Mouse (Mus musculus): ENCODE results near the gene Spata31d1b. TPM values are rescaled to one million over a fixed set of nuclear protein-coding genes. Genes with fewer than 3 reads are reported as not detected.
A peak's percentile ranks its signal among the peaks of the same experiment; 100 is the strongest.

The Spata31d1b gene
- total and polyA plus RNA-seq, 3 experiments: not detected

DNA sequence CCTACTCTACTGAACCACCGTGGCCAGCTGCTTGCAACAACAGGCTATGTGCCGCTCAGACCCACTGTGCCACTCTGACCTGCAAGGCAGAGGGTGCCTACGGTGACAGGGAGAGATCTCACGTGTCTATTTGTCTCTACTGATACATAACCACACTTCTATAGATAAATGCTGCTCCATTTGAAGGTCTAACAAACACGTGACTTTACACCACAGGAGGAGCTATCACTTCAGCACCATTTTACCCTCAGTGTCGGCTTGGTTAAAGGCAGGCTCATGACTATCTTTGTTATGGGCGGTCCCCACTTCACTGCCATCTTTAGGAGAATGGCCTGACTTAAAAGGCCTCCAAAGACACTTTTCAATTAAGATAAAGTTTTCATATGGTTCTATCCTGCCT lies 29.5 kb upstream of the Spata31d1b start (continued):
- TF ChIP-seq JUND (IDR thresholded peaks at IDR 0.05; ENCODE audit: low read depth, low read length): no peak

DNA sequence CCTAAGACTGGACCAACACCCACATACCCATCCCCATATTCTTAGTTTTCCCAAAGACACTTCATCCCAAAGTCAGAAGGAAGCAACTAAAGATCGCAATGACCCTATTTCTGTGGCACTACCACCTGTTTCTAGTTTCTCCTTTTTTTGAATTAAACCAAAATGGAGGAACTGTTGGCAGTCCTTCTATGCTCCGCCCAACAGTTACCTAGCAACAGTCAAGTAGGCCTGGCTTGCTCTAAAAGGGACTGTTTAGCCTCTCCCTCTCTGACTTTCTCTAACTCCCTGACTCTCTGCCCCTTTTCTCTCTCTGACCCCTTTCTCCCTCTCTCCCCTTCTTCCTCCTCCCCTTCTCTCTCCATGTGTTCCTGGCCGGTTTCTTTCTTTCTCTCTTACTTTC lies 26.8 kb upstream of the Spata31d1b start:
- peak; percentile 68 for DNase-seq (ENCODE audit: low read depth, low spot score)

DNA sequence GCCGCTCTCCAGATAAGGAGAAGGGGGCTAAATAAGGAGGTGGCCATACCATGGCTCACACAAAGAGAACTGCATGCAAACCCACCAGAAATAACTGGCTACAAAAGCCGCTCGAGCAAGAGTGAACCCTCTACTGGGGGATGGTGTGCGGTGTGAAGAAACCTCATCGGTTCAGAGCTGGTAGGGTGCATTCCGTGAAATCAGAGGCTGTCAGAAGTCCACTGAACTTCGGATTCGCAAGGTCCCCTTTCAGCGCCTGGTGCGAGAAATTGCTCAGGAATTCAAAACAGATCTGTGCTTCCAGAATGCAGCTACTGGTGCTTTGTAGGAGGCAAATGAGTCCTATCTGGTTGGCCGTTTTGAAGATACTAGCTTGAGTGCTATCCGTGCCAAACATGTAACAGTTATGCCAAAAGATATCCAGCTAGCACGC lies 23.7 kb upstream of the Spata31d1b start:
- Histone ChIP-seq H3K36me3 (ENCODE audit: control insufficient read depth in 1 of 2, insufficient read depth in 2 of 2, low read length in 2 of 2) (peaks cover 0 to 11% of the 10 kb centered on the region in 2 experiments; a peak in 2 of 4 replicates), H3K4me1 (ENCODE audit: control insufficient read depth in 1 of 2, insufficient read depth in 2 of 2, low read length in 2 of 2) (peaks cover 0 to 13% of the 10 kb centered on the region in 2 experiments; a peak in 3 of 4 replicates), H3K27ac (ENCODE audit: control insufficient read depth, low read depth, low read length) (no peak overlapping the region; the same call in 1 of the 2 replicates), H3K9me3 (replicated peaks; ENCODE audit: insufficient read depth, low read length) (no peaks in the 10 kb centered on the region), H3K4me3 (ENCODE audit: control insufficient read depth in 1 of 2, insufficient read depth in 1 of 2, low read depth in 2 of 2, low read length in 2 of 2) (peak overlapping the region; percentile 7 to 39; a peak in 2 of 4 replicates), H3K79me2 (ENCODE audit: control insufficient read depth, insufficient read depth, low read length, poor library complexity) (no peaks in the 10 kb centered on the region), H3K27me3 (ENCODE audit: control insufficient read depth in 1 of 2, insufficient read depth in 2 of 2, low read length in 2 of 2) (no peaks in the 10 kb centered on the region), H3K9ac (ENCODE audit: control insufficient read depth, low read depth, low read length, poor library complexity, severe bottlenecking) (no peak overlapping the region)
- peak; percentile 74; the same call in 1 of the 2 replicates for TF ChIP-seq TBP (IDR thresholded peaks at IDR 0.05; ENCODE audit: low read depth, low read length)
- peak; percentile 34 to 70; a peak in 3 of 4 replicates for TF ChIP-seq EP300 (IDR thresholded peaks at IDR 0.05; ENCODE audit: low read depth in 1 of 2, low read length in 2 of 2)
- TF ChIP-seq SMC3 (IDR thresholded peaks at IDR 0.05; ENCODE audit: low read depth, low read length): peak; percentile 36
- TF ChIP-seq CTCF (IDR thresholded peaks at IDR 0.05 in 2 of 3, conservative IDR thresholded peaks at IDR 0.05 in 1 of 3; ENCODE audit: control insufficient read depth in 1 of 3, insufficient read depth in 1 of 3, low read depth in 2 of 3, low read length in 3 of 3, poor library complexity in 1 of 3, severe bottlenecking in 1 of 3): peak; percentile 16 to 63 (median 53); a peak in 5 of 6 replicates
- no peak for TF ChIP-seq HCFC1 (IDR thresholded peaks at IDR 0.05; ENCODE audit: low read depth, low read length)
- TF ChIP-seq MYB (IDR thresholded peaks at IDR 0.05; ENCODE audit: low read depth, low read length): no peak
- TF ChIP-seq RAD21 (IDR thresholded peaks at IDR 0.05; ENCODE audit: low read depth, low read length): peak; percentile 27
- peak; percentile 70 for DNase-seq (ENCODE audit: low read depth, low spot score)

More for the DNA sequence above, 26.8 kb upstream of the Spata31d1b start:
- Histone ChIP-seq H3K9me3 (replicated peaks; ENCODE audit: insufficient read depth, low read length) (no peaks in the 10 kb centered on the region), H3K9ac (ENCODE audit: control insufficient read depth, low read depth, low read length, poor library complexity, severe bottlenecking) (no peak overlapping the region), H3K4me3 (ENCODE audit: control insufficient read depth in 1 of 2, insufficient read depth in 1 of 2, low read depth in 2 of 2, low read length in 2 of 2) (no peak overlapping the region), H3K27ac (ENCODE audit: control insufficient read depth, low read depth, low read length) (no peak overlapping the region), H3K36me3 (ENCODE audit: control insufficient read depth in 1 of 2, insufficient read depth in 2 of 2, low read length in 2 of 2) (peaks cover 0 to 16% of the 10 kb centered on the region in 2 experiments; a peak in 2 of 4 replicates), H3K27me3 (ENCODE audit: control insufficient read depth in 1 of 2, insufficient read depth in 2 of 2, low read length in 2 of 2) (no peaks in the 10 kb centered on the region), H3K79me2 (ENCODE audit: control insufficient read depth, insufficient read depth, low read length, poor library complexity) (no peaks in the 10 kb centered on the region), H3K4me1 (ENCODE audit: control insufficient read depth in 1 of 2, insufficient read depth in 2 of 2, low read length in 2 of 2) (peaks cover 0 to 20% of the 10 kb centered on the region in 2 experiments; a peak in 3 of 4 replicates)
- TF ChIP-seq SIN3A (IDR thresholded peaks at IDR 0.05; ENCODE audit: low read length) (0 out of 2 replicates have a peak, but pooled peaks have one; percentile 13), MYB (IDR thresholded peaks at IDR 0.05; ENCODE audit: low read depth, low read length) (no peak)

DNA sequence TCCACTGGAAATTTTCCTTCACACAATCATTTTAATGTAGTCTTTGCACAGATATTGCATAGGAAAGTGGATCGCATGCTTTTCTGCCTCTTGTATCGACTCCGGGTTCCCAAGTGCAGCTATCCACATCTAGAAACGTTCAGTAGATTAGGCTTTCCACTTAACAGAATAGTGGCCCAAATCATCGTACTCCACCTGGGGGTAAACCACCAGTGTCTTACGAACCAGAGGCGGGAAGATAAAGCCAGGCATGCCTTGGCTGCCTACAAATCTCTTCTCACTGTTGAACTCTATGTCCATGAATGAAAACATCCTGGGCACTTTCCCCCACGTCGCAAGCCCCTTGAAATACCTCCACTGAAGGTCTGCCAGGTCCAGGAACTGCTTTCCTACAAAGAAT lies 22.8 kb upstream of the Spata31d1b start:
- peaks cover 0 to 11% of the 10 kb centered on the region in 2 experiments; a peak in 2 of 4 replicates for H3K36me3 ChIP-seq (ENCODE audit: control insufficient read depth in 1 of 2, insufficient read depth in 2 of 2, low read length in 2 of 2)
- TF ChIP-seq ZMIZ1 (IDR thresholded peaks at IDR 0.05; ENCODE audit: low read depth, low read length) (no peak), POLR2AphosphoS2 (IDR thresholded peaks at IDR 0.05; ENCODE audit: low read length) (no peak), CTCF (IDR thresholded peaks at IDR 0.05 in 2 of 3, conservative IDR thresholded peaks at IDR 0.05 in 1 of 3; ENCODE audit: control insufficient read depth in 1 of 3, insufficient read depth in 1 of 3, low read depth in 2 of 3, low read length in 3 of 3, poor library complexity in 1 of 3, severe bottlenecking in 1 of 3) (no peak), NELFE (IDR thresholded peaks at IDR 0.05; ENCODE audit: low read depth, low read length) (no peak), USF1 (IDR thresholded peaks at IDR 0.05; ENCODE audit: low read depth, low read length) (no peak), MAX (IDR thresholded peaks at IDR 0.05; ENCODE audit: low read length) (no peak), E2F4 (IDR thresholded peaks at IDR 0.05; ENCODE audit: borderline replicate concordance, low read depth, low read length) (no peak)
- H3K27me3 ChIP-seq (ENCODE audit: control insufficient read depth in 1 of 2, insufficient read depth in 2 of 2, low read length in 2 of 2): no peaks in the 10 kb centered on the region
- H3K9ac ChIP-seq (ENCODE audit: control insufficient read depth, low read depth, low read length, poor library complexity, severe bottlenecking): no peak overlapping the region
- no peaks in the 10 kb centered on the region for H3K9me3 ChIP-seq (replicated peaks; ENCODE audit: insufficient read depth, low read length)
- H3K27ac ChIP-seq (ENCODE audit: control insufficient read depth, low read depth, low read length): no peak overlapping the region
- H3K79me2 ChIP-seq (ENCODE audit: control insufficient read depth, insufficient read depth, low read length, poor library complexity): no peaks in the 10 kb centered on the region
- peak; percentile 28 for DNase-seq (ENCODE audit: low read depth, low spot score)
- H3K4me3 ChIP-seq (ENCODE audit: control insufficient read depth in 1 of 2, insufficient read depth in 1 of 2, low read depth in 2 of 2, low read length in 2 of 2): no peak overlapping the region
- peaks cover 0 to 13% of the 10 kb centered on the region in 2 experiments; a peak in 3 of 4 replicates for H3K4me1 ChIP-seq (ENCODE audit: control insufficient read depth in 1 of 2, insufficient read depth in 2 of 2, low read length in 2 of 2)
